Comparison of ENCODE assay signal across 8 mouse cellular contexts in genomic region chr5:148398766-148399659, GRCm38 (mm10). TPM values are rescaled to one million over a fixed set of nuclear protein-coding genes. Genes with fewer than 3 reads are reported as not detected.
DNase-seq lines count a peak whose midpoint lies in the region; ATAC-seq and TF ChIP-seq lines count a peak whose summit lies in the region.

No protein-coding gene starts in this region.

- DNase-seq in CD4-positive helper T cell, adult 2 months (ENCODE audit: low read depth, low spot score) = peak; percentile 91
- peak; percentile 48 to 67 for DNase-seq in kidney, postnatal 4 days
- peak; percentile 27 for DNase-seq in urinary bladder, postnatal 10 days (ENCODE audit: low spot score)

- H3K4me3 ChIP-seq in embryonic facial prominence, embryonic 12.5 days = peak overlapping the region; percentile 71
- H3K4me3 ChIP-seq in heart, embryonic 15.5 days = peak overlapping the region; percentile 69
- peak overlapping the region; percentile 78 for H3K4me3 ChIP-seq in lung, embryonic 16.5 days (ENCODE audit: low read length)
- H3K4me3 ChIP-seq in olfactory bulb, adult 2 months (ENCODE audit: insufficient read depth, low read depth, low read length) = peak overlapping the region; percentile 52

- ATAC-seq in activated CD4-positive, CD25-positive, alpha-beta regulatory T cell, adult 4 months = peak; percentile 60
- peak; percentile 67; the same call in 1 of the 2 replicates for ATAC-seq in embryonic facial prominence, embryonic 12.5 days (ENCODE audit: insufficient number of reproducible peaks, insufficient read depth, low FRiP score, low TSS enrichment)
- peak; percentile 72 for ATAC-seq in heart, embryonic 15.5 days (replicated peaks; ENCODE audit: insufficient number of reproducible peaks, insufficient read depth, low FRiP score, low read depth)
- peak; percentile 76 for ATAC-seq in lung, embryonic 16.5 days (ENCODE audit: low read depth)

- H3K4me1 ChIP-seq in embryonic facial prominence, embryonic 12.5 days = peaks cover 8% of the 10 kb centered on the region
- H3K4me1 ChIP-seq in heart, embryonic 15.5 days (replicated peaks) = peaks cover 12% of the 10 kb centered on the region
- peaks cover 3% of the 10 kb centered on the region; the same call in 1 of the 2 replicates for H3K4me1 ChIP-seq in lung, embryonic 16.5 days (replicated peaks; ENCODE audit: control insufficient read depth, insufficient read depth, low read length)
- H3K4me1 ChIP-seq in olfactory bulb, adult 2 months (ENCODE audit: control insufficient read depth, insufficient read depth, low read length) = 0 out of 2 replicates have a peak, but pooled peaks cover 5% of the 10 kb centered on the region

- H3K9me3 ChIP-seq in embryonic facial prominence, embryonic 12.5 days = no peaks in the 10 kb centered on the region; the same call in 1 of the 2 replicates
- no peaks in the 10 kb centered on the region for H3K9me3 ChIP-seq in heart, embryonic 15.5 days (replicated peaks)
- no peaks in the 10 kb centered on the region for H3K9me3 ChIP-seq in lung, embryonic 16.5 days (ENCODE audit: control insufficient read depth, low read length)

- TF ChIP-seq POLR2A in olfactory bulb, adult 2 months (IDR thresholded peaks at IDR 0.05; ENCODE audit: insufficient read depth, low read depth, low read length) = no peak

- 3% methylated on average over 58 of the region's 58 CpGs for WGBS in embryonic facial prominence, embryonic 12.5 days
- WGBS in heart, embryonic 15.5 days = 1% methylated on average over 58 of the region's 58 CpGs
- WGBS in lung, embryonic 16.5 days = under 1% methylated on average over 58 of the region's 58 CpGs
- 1% methylated on average over 58 of the region's 58 CpGs for WGBS in olfactory bulb, adult 2 months

- no peak overlapping the region for H3K27ac ChIP-seq in embryonic facial prominence, embryonic 12.5 days
- peak overlapping the region; percentile 41 for H3K27ac ChIP-seq in heart, embryonic 15.5 days
- peak overlapping the region; percentile 54 for H3K27ac ChIP-seq in lung, embryonic 16.5 days (ENCODE audit: low read length)
- H3K27ac ChIP-seq in olfactory bulb, adult 2 months (ENCODE audit: insufficient read depth, low read depth, low read length) = peak overlapping the region; percentile 9

- TF ChIP-seq CTCF in olfactory bulb, adult 2 months (IDR thresholded peaks at IDR 0.05; ENCODE audit: insufficient read depth, low read depth, low read length) = no peak

- H3K27me3 ChIP-seq in embryonic facial prominence, embryonic 12.5 days = 0 out of 2 replicates have a peak, but pooled peaks cover 4% of the 10 kb centered on the region
- no peaks in the 10 kb centered on the region for H3K27me3 ChIP-seq in heart, embryonic 15.5 days
- H3K27me3 ChIP-seq in lung, embryonic 16.5 days (ENCODE audit: control insufficient read depth, insufficient read depth, low read depth, low read length) = peaks cover 6% of the 10 kb centered on the region; the same call in 1 of the 2 replicates

- peak overlapping the region; percentile 65 for H3K9ac ChIP-seq in embryonic facial prominence, embryonic 12.5 days
- peak overlapping the region; percentile 69 for H3K9ac ChIP-seq in heart, embryonic 15.5 days
- peak overlapping the region; percentile 68 for H3K9ac ChIP-seq in lung, embryonic 16.5 days (ENCODE audit: low read length)

- H3K36me3 ChIP-seq in embryonic facial prominence, embryonic 12.5 days = no peaks in the 10 kb centered on the region
- no peaks in the 10 kb centered on the region for H3K36me3 ChIP-seq in heart, embryonic 15.5 days
- H3K36me3 ChIP-seq in lung, embryonic 16.5 days (ENCODE audit: control insufficient read depth, insufficient read depth, low read length) = no peaks in the 10 kb centered on the region

- H3K4me2 ChIP-seq in embryonic facial prominence, embryonic 12.5 days (replicated peaks) = peak overlapping the region; percentile 100
- H3K4me2 ChIP-seq in heart, embryonic 15.5 days = peak overlapping the region; percentile 91
- peak overlapping the region; percentile 92 for H3K4me2 ChIP-seq in lung, embryonic 16.5 days (ENCODE audit: low read depth, low read length)

RNA-seq across cellular contexts. Expression of gene Slc7a1, which starts 0.7 kb away (rescaled TPM):
- 10 to 100 TPM; 11.9 to 13.0 TPM for polyA plus RNA-seq in activated CD4-positive, CD25-positive, alpha-beta regulatory T cell, adult 4 months (2017; shearing (Covaris generic))
- 8.6 and 10.7 TPM in 2 replicates for polyA plus RNA-seq in embryonic facial prominence, embryonic 12.5 days (2016; fragmentation: Nextera tagmentation; extraction: Ambion mirVana)
- polyA plus RNA-seq in heart, embryonic 15.5 days (2015; fragmentation: Nextera tagmentation; extraction: Ambion mirVana) = 13.6 and 17.1 TPM in 2 replicates
- 11.9 and 12.9 TPM in 2 replicates for polyA plus RNA-seq in lung, embryonic 16.5 days (2015; fragmentation: Nextera tagmentation; extraction: Ambion mirVana)
- polyA plus RNA-seq in olfactory bulb, adult 2 months (2012; ENCODE audit: insufficient read depth, insufficient read length, low replicate concordance, missing spikeins) = not detected in 2 replicates

Comparison
In these comparisons a context has a peak if more than half of its experiments do, and no peak if none do; other contexts are left out.
1. DNase-seq: peak in every context shown above with its lines; median percentile 91 in CD4-positive helper T cell, adult 2 months; 58 in kidney, postnatal 4 days; 27 in urinary bladder, postnatal 10 days.